Mouse (Mus musculus): ENCODE measurements around the gene Eif4g1. TPM values are rescaled to one million over a fixed set of nuclear protein-coding genes. Genes with fewer than 3 reads are reported as not detected.
"Not testable (repeated sequence)": the region's sequence is repeated elsewhere in the genome, so short reads cannot be mapped to it uniquely, and the experiment has no call there.

Gene Eif4g1
- polyA plus RNA-seq (2016; fragmentation: Nextera tagmentation; extraction: Ambion mirVana), result 188 and 226 TPM in 2 replicates

DNA sequence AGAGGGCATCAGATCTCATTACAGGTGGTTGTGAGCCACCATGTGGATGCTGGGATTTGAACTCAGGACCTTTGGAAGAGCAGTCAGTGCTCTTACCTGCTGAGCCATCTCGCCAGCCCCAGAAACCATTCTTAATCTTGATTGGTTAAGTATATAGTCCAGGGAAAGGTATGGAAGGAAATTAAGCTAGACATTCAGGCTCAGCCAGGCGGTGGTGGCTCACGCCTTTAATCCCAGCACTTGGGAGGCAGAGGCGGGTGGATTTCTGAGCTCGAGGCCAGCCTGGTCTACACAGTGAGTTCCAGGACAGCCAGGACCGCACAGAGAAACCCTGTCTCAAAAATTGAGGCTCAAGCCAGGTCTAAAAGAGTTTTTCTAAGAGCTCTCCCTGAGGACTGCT lies at the start of gene Eif4g1:
Eif4g1 (plus strand) TSS at position 301 of the 400 bp plus-strand sequence.
- not testable (repeated sequence) for H3K27ac ChIP-seq; H3K9me3 ChIP-seq; H3K27me3 ChIP-seq (ENCODE audit: insufficient read depth, poor library complexity, severe bottlenecking); H3K4me1 ChIP-seq; DNase-seq (ENCODE audit: low spot score); H3K4me3 ChIP-seq
- 90% methylated on average over 5 of the region's 6 CpGs for WGBS
- peaks cover 18% of the 10 kb centered on the region for H3K36me3 ChIP-seq

DNA sequence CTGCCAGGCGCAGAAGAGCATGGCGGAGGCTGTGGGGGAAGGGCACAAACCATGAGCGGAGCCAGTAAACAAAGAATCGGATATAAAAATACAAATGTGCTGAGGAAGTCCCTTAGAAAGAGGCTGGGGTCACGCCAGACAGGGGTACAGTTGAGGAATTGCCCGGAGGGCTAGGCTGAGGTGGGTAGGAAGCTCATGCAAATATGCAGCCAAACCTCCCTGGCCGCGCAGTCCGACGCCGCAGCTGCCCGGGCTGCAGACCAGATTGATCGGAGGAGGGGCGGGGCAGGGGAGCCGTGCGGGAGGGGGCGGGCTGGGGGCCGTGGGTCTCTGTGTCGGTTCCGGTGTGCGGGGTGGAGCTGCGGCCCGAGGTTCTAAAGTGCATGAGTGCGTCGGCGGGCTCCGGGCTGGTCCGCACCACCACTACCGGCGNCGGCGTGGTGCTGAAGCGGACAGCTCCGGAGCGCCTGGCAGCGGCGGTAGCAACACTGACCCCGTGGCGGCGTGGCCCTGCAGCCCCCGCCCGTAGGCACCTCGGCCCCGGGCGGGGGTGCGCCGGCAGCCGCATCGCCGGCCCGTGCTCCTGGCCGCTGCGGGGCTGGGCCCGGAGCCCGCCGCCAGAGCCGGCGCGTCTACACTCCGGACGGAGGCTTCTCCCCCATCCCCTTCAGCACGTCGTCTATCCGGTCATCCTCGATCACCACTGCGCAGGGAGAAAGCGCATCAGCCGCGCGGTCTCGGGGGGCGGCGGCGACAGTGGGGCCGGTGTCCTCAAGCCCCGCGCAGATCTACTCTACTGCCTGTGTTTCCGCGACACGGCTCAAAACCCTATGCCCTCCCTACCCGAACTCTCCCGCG lies 48.3 kb upstream of the Eif4g1 start:
- DNase-seq (ENCODE audit: low spot score), result no peak
- 2% methylated on average over 82 of the region's 83 CpGs for WGBS
- peaks cover 59% of the 10 kb centered on the region for H3K27me3 ChIP-seq (ENCODE audit: insufficient read depth, poor library complexity, severe bottlenecking)

DNA sequence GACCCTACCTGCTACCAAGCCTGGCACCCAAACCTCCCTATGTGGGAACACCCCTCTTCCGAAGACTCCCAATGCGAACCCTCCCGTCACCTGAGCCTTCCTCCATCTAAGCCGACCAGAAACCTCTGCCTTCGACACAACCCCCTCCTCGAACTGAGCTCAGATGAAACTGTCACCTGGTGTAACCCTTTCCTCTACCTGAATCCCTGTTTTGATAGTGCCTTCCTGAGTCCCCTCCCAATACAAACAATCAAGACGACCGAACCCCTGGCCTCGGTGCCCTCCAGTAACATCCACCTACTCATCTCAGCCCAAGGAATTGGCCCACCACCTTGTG lies 47.7 kb upstream of the Eif4g1 start:
- H3K27ac ChIP-seq, result no peak overlapping the region
- H3K4me1 ChIP-seq, result peaks cover 36% of the 10 kb centered on the region
- H3K36me3 ChIP-seq, result 0 out of 2 replicates have a peak, but pooled peaks cover 7% of the 10 kb centered on the region
- no peaks in the 10 kb centered on the region for H3K9me3 ChIP-seq
- DNase-seq (ENCODE audit: low spot score), result no peak
- H3K4me3 ChIP-seq, result peak overlapping the region; percentile 77
- under 1% methylated on average over 9 of the region's 9 CpGs for WGBS
- peaks cover 59% of the 10 kb centered on the region for H3K27me3 ChIP-seq (ENCODE audit: insufficient read depth, poor library complexity, severe bottlenecking)

More for the DNA sequence above, 48.3 kb upstream of the Eif4g1 start:
- Histone ChIP-seq H3K4me3 (peak overlapping the region; percentile 77), H3K27ac (no peak overlapping the region), H3K4me1 (peaks cover 36% of the 10 kb centered on the region), H3K36me3 (0 out of 2 replicates have a peak, but pooled peaks cover 7% of the 10 kb centered on the region), H3K9me3 (no peaks in the 10 kb centered on the region)

DNA sequence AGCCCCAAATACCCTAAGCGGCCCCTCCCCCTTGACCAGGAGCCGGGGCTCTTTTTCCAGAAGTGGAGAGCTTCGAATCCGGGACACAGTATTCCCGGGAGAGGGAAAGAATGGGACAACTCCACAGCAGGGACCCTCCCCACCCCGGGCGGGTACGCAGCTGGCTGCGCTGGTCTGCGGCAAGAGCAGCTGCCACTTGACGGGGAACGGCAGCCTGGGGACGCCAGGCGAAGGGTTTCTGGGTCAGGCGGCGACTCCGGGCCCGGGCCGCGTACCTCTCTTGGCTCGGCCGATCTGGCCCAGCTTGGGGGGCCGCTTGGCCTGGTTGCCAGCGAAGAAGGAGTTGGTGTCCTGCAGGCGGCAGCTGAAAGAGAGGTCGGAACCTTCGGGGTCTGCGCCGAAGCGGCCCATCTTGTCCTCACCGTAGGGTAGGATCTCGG lies 47.3 kb upstream of the Eif4g1 start:
- H3K4me1 ChIP-seq, result peaks cover 36% of the 10 kb centered on the region
- no peaks in the 10 kb centered on the region for H3K9me3 ChIP-seq
- H3K27me3 ChIP-seq (ENCODE audit: insufficient read depth, poor library complexity, severe bottlenecking), result peaks cover 59% of the 10 kb centered on the region
- H3K36me3 ChIP-seq, result 0 out of 2 replicates have a peak, but pooled peaks cover 7% of the 10 kb centered on the region
- peak overlapping the region; percentile 77 for H3K4me3 ChIP-seq
- under 1% methylated on average over 30 of the region's 32 CpGs for WGBS
- H3K27ac ChIP-seq, result peak overlapping the region; percentile 84
- no peak for DNase-seq (ENCODE audit: low spot score)

DNA sequence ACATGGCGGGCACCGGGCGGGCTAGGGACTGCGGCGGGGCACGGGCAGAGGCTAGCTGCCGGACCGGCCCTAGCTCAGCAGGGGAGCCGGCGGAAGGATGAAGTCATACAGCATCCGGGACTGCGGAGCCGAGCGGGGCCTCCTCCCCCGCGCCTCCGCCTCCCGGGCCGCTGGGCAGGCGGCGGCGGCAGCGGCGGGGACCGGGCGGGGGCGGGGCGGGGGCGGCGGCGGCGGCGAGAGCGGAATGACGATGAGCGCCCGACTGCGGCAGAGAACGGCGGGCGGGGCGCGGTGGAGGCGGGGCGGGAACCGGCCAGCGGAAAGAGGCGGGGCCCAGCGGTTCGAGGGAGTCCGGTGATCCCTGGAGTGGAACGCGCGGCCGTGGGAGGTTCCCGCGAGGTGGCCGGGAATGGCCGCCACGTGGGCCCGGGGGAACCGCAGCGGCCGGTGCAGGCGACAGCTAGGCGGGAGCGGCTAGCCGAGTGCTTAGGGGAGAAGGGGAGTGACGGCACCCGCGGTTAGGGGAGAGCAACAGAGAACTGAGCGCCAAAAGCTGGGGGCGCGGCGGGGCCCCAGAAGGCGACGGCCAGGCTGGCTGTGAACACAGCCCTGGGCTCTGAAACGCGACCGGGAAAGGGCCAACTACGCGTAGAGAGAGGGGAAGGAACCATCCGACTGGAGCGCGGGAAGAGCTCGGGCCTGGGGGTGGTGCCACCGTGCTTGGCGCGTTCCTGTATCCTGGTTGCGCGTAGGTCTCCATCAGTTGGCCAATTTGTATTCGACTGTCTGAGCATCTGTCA lies 46.7 kb upstream of the Eif4g1 start, which contains the start of gene Camk2n2:
Camk2n2 (minus strand) TSS at position 97 of the 800 bp plus-strand sequence.
- peak within 1 kb of the TSS; percentile 84 for H3K27ac ChIP-seq
- H3K27me3 ChIP-seq (ENCODE audit: insufficient read depth, poor library complexity, severe bottlenecking), result peaks cover 59% of the 10 kb centered on the region

DNA sequence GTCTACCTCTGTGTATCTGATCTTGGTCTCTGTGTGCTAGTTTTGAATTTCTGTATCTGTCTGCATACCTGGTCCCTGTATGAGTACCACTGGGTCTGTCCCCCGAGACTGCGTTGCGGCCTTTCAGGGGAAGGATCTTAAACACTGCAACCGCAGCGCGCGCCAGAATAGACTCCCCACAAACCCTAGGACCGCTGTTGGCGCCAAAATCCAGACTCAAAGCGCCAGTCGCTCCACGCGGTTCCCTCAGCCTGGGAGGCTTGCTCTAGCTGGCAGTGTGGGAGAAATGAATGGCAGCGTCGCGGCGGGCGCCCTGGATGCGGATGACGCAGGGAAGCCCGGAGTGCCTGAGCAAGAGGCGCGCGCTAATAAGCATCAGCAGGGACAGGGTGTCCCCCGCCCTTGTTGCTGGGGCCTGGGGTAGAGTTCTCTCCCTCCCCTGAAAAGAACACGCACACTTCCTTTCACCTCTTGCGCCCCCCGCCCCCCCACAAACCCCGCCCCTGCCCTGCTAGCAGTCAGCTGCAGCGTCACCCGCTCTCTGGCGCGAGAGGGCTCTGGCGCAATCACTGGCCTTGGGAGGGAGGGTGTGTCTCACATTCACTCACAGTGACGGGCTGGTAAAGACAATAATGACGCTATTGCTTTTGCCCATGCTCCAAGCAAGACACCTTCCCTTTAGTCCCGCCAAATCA lies 46.0 kb upstream of the Eif4g1 start:
- Histone ChIP-seq H3K4me3 (peak overlapping the region; percentile 77), H3K4me1 (peaks cover 36% of the 10 kb centered on the region), H3K27ac (peak overlapping the region; percentile 84), H3K9me3 (no peaks in the 10 kb centered on the region), H3K27me3 (ENCODE audit: insufficient read depth, poor library complexity, severe bottlenecking) (peaks cover 59% of the 10 kb centered on the region), H3K36me3 (0 out of 2 replicates have a peak, but pooled peaks cover 5% of the 10 kb centered on the region)
- WGBS, result under 1% methylated on average over 37 of the region's 37 CpGs
- DNase-seq (ENCODE audit: low spot score), result peak; percentile 85

More for the DNA sequence above, 46.7 kb upstream of the Eif4g1 start, which contains the start of gene Camk2n2:
- H3K9me3 ChIP-seq, result no peaks in the 10 kb centered on the region
- peaks cover 36% of the 10 kb centered on the region for H3K4me1 ChIP-seq
- 0 out of 2 replicates have a peak, but pooled peaks cover 5% of the 10 kb centered on the region for H3K36me3 ChIP-seq
- no peak for DNase-seq (ENCODE audit: low spot score)
- peak within 1 kb of the TSS; percentile 77 for H3K4me3 ChIP-seq
- WGBS, result under 1% methylated on average over 92 of the region's 92 CpGs

DNA sequence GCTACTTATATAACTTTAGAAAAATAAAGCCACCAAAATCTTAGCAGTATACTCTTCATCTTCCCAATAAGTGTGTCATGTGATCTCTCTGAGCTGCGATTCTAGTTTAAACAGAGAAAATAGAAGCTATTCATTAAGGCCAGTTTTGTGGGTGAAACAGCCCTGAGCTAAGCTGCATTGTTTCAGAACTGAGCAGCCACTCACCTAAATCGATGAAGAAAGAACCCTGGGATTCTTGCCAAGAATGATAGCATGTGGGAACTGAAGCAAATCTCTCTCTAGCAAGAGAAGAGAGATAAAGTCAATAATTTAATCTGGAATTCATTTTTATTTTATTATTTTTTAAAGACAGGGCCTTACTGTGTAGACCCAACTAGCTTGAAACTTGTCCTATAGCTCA lies 44.9 kb upstream of the Eif4g1 start:
- H3K27me3 ChIP-seq (ENCODE audit: insufficient read depth, poor library complexity, severe bottlenecking), result peaks cover 51% of the 10 kb centered on the region
- no peak overlapping the region for H3K27ac ChIP-seq
- no peaks in the 10 kb centered on the region for H3K9me3 ChIP-seq
- peaks cover 36% of the 10 kb centered on the region for H3K4me1 ChIP-seq
- WGBS, result 69% methylated on average over 2 of the region's 2 CpGs
- no peak overlapping the region for H3K4me3 ChIP-seq
- H3K36me3 ChIP-seq, result 0 out of 2 replicates have a peak, but pooled peaks cover 4% of the 10 kb centered on the region
- no peak for DNase-seq (ENCODE audit: low spot score)

DNA sequence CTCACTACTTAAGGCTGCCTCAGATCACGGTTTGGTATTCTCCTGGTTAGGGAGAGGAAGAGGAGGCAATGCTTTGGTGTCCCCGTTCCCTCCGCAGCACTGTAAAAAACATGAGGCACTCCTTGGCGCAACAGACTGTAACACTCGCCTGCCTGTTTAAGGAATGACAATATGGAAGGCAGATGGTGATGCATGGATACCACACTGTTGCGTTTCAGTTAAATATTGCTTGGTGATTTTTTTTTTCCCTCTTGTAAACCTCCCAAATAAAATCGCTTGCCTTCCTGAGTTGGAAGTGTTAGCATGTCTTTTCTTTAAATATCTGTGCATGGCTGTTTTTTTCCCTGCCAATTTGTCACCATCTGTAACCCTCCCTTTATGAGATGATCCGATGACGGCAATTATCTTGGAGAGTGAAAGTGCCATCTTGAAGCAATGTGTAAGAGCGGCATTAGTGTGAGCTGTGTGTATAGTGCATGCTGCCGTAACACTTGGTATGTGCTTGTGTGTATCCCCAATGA lies 39.2 kb upstream of the Eif4g1 start:
- Histone ChIP-seq H3K36me3 (no peaks in the 10 kb centered on the region), H3K27me3 (ENCODE audit: insufficient read depth, poor library complexity, severe bottlenecking) (peaks cover 32% of the 10 kb centered on the region), H3K9me3 (no peaks in the 10 kb centered on the region), H3K27ac (no peak overlapping the region), H3K4me3 (no peak overlapping the region), H3K4me1 (peaks cover 10% of the 10 kb centered on the region; the same call in 1 of the 2 replicates)
- 55% methylated on average over 11 of the region's 11 CpGs for WGBS
- DNase-seq (ENCODE audit: low spot score), result no peak

DNA sequence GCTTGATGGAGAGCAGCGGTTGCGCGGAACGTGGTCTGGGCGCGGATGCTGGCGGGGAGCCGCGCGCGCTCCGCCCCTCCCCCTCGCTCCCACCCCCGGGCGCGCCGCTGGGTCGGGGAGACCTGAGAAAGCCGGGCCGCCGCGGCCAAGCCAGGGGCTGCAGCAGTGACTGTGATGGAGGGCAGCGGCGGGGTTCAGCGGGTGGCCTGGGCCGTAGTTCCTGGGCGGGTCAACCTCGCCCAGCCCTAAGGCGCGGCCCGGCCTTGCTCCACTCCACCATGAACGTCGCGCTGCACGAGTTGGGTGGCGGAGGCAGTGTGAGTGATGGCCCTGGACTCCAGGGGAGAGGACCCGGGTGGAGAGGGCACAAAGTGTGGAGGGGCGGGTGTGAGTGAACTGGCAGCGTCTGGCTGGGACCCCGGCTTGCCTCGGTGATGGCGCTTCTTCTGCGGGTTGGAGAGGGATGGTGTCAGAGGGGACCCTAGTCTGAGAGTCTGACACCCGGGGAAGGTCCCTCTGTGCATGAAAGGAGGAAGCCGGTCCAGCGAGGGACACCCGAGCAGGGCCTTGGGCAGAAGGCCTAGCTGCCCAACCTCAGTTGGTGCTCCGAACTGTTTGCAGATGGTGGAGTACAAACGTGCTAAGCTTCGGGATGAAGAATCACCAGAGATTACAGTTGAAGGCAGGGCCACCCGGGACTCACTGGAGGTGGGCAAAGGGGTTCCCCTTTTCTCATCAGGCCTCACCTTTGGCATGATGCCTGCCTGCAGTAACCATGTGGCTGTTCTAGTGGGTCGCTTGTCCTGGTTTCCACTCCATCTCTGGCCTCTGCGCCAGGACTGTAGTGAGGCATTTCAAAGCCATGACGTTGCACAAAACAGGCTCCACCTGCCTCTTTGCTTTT lies 38.1 kb upstream of the Eif4g1 start, which contains the start of gene Ece2:
Ece2 (plus strand) TSS at position 98 of the 904 bp plus-strand sequence.
- Histone ChIP-seq H3K27ac (peak within 1 kb of the TSS; percentile 80), H3K4me3 (peak within 1 kb of the TSS; percentile 73), H3K27me3 (ENCODE audit: insufficient read depth, poor library complexity, severe bottlenecking) (peaks cover 32% of the 10 kb centered on the region), H3K36me3 (no peaks in the 10 kb centered on the region), H3K4me1 (peaks cover 10% of the 10 kb centered on the region; the same call in 1 of the 2 replicates), H3K9me3 (no peaks in the 10 kb centered on the region)
- DNase-seq (ENCODE audit: low spot score), result no peak
- 7% methylated on average over 53 of the region's 54 CpGs for WGBS

DNA sequence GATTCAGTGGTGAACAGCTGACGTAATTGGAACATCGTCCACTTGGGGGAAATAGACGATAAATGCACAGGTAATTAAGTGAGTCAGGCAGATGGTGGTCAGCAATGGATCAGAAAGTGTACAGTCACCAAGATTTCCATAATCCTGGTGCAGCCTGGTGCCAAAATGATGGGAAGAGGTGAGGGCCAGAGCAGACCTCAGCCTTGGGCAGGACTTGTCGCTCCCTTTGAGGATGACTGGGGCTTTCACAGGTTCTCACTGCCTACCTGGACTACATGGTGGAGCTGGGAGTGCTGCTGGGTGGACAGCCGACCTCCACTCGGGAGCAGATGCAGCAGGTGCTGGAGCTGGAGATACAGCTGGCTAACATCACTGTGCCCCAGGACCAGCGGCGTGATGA lies 30.7 kb upstream of the Eif4g1 start:
- H3K4me3 ChIP-seq, result no peak overlapping the region
- WGBS, result 80% methylated on average over 8 of the region's 8 CpGs
- H3K27ac ChIP-seq, result no peak overlapping the region
- H3K36me3 ChIP-seq, result no peaks in the 10 kb centered on the region
- H3K9me3 ChIP-seq, result no peaks in the 10 kb centered on the region
- no peaks in the 10 kb centered on the region for H3K4me1 ChIP-seq
- no peak for DNase-seq (ENCODE audit: low spot score)
- no peaks in the 10 kb centered on the region for H3K27me3 ChIP-seq (ENCODE audit: insufficient read depth, poor library complexity, severe bottlenecking)

DNA sequence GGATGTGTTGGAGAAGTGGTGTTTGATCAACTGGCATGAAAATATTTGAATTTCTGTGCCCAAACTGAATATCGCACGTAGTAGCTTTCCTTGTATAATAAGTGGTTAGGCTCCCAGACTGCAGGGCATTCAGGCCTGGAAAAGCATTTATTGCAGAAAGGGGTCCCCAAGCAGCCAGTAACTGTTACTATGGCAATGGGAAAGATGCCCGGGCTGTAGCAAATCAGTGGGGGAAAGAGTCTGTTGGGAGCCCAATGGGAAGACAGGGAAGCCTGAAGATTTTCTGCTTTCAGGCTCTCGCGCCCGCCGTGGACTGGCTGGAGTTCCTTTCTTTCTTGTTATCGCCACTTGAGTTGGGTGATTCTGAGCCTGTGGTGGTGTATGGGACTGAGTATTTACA lies 29.7 kb upstream of the Eif4g1 start:
- no peak overlapping the region for H3K4me3 ChIP-seq
- H3K27me3 ChIP-seq (ENCODE audit: insufficient read depth, poor library complexity, severe bottlenecking), result no peaks in the 10 kb centered on the region
- WGBS, result 83% methylated on average over 8 of the region's 8 CpGs
- no peak for DNase-seq (ENCODE audit: low spot score)
- no peaks in the 10 kb centered on the region for H3K36me3 ChIP-seq
- H3K27ac ChIP-seq, result no peak overlapping the region
- no peaks in the 10 kb centered on the region for H3K4me1 ChIP-seq
- H3K9me3 ChIP-seq, result no peaks in the 10 kb centered on the region

Data from heart, embryonic 10.5 days (tissue).